Mouse (Mus musculus) heart, adult 2 months (tissue): Measurements from ENCODE around the gene Simc1. TPM values are rescaled to one million over a fixed set of nuclear protein-coding genes. Genes with fewer than 3 reads are reported as not detected.

ENCODE experiments used
- DNase-seq, 2 experiments: peaks; one replicate each; pipeline ENCODE4 v3.0.0; 2021
- H3K27ac ChIP-seq: fragments of 200-600 bp; 2 replicates; pipeline ENCODE4 v1.8.1; 2022
- H3K27me3 ChIP-seq: fragments of 200-500 bp; 2 replicates; pipeline ENCODE4 v1.6.1; 2012; ENCODE audit warnings: mild to moderate bottlenecking, low read length, inconsistent platforms, mixed read lengths; ENCODE audit not compliant: control insufficient read depth, insufficient read depth
- H3K36me3 ChIP-seq: fragments of 200-500 bp; 2 replicates; pipeline ENCODE4 v1.6.1; 2012; ENCODE audit warnings: low read length, inconsistent platforms; ENCODE audit not compliant: control insufficient read depth, insufficient read depth
- H3K4me1 ChIP-seq: fragments of 200-500 bp; 2 replicates; pipeline ENCODE4 v1.6.1; 2011; ENCODE audit warnings: low read length; ENCODE audit not compliant: control insufficient read depth, insufficient read depth
- H3K4me3 ChIP-seq: fragments of 200-600 bp; 2 replicates; pipeline ENCODE4 v1.8.1; 2022
- H3K79me2 ChIP-seq: fragments of 200-500 bp; replicated peaks from 2 replicates; pipeline ENCODE4 v1.6.1; 2012; ENCODE audit warnings: mild to moderate bottlenecking, inconsistent platforms, low read length, moderate library complexity, mixed read lengths; ENCODE audit not compliant: control insufficient read depth, insufficient read depth
- H3K9ac ChIP-seq: fragments of 200-500 bp; 2 replicates; pipeline ENCODE4 v1.6.1; 2012; ENCODE audit warnings: low read depth, mild to moderate bottlenecking, control low read depth, inconsistent platforms, low read length, mixed read lengths
- CTCF ChIP-seq: fragments of 200-600 bp; IDR thresholded peaks from 2 replicates; pipeline ENCODE4 v1.8.1; 2022; ENCODE audit warnings: antibody characterized with exemption, mild to moderate bottlenecking, moderate library complexity
- EP300 ChIP-seq: fragments of 200-500 bp; IDR thresholded peaks from 2 replicates; pipeline ENCODE4 v1.6.1; 2011; ENCODE audit warnings: low read depth, low read length, control low read depth; ENCODE audit not compliant: insufficient read depth
- POLR2A ChIP-seq: fragments of 200-500 bp; IDR thresholded peaks from 2 replicates; pipeline ENCODE4 v1.6.1; 2011; ENCODE audit warnings: mild to moderate bottlenecking, low read depth, low read length, control low read depth; ENCODE audit not compliant: insufficient read depth
- whole genome bisulfite sequencing: fragments of 180-500 bp; shearing (Covaris S2); methylation state at CpG from one replicate; pipeline ENCODE4 v1.1.7; 2018; 5-methylcytosine and 5-hydroxymethylcytosine counted together
- intact Hi-C: fragments of 180-260 bp; cut with DNase I; formaldehyde crosslinking; loops from one replicate; pipeline ENCODE4 v1.15.1; 2025
- polyA plus RNA-seq: library from polyadenylated mRNA; depleted of rRNA; stranded (reverse); fragments of >200 nt; gene quantifications from 2 replicates; pipeline ENCODE4 v1.2.3, GENCODE M21; 2012
- total RNA-seq, 2 experiments: library from RNA; stranded (reverse); gene quantifications; 2 replicates each; pipeline ENCODE4 v1.2.3; 2021

Simc1 gene
- total and polyA plus RNA-seq, 3 experiments, result 1.7 to 1.9 (median 1.7) TPM

DNA sequence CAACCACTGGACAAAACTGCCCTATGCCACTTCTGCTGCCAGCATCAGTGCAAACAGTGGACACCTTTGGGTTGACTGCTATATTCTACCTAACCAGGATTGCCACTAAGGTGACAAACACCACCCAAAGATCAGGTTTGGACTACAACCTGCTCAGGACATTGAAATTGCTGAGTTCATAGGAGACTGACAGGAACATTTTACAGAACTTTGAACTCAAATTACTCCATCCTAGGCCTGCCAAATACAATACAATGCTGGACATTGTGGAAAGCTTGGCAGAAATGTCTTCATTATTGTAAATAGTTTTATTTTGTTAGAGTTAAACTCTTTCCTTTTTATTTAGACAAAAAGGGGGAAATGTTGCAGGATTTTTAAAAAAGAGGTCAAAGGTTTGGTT is 17.6 kb downstream of the Simc1 start:
- Histone ChIP-seq H3K27ac (no peak overlapping the region), H3K27me3 (no peaks in the 10 kb centered on the region), H3K79me2 (no peaks in the 10 kb centered on the region), H3K9ac (no peak overlapping the region), H3K4me1 (no peaks in the 10 kb centered on the region), H3K36me3 (no peaks in the 10 kb centered on the region), H3K4me3 (no peak overlapping the region)
- intact Hi-C loops, result no loop called here
- no peak for DNase-seq
- TF ChIP-seq POLR2A (no peak), CTCF (no peak), EP300 (no peak)

DNA sequence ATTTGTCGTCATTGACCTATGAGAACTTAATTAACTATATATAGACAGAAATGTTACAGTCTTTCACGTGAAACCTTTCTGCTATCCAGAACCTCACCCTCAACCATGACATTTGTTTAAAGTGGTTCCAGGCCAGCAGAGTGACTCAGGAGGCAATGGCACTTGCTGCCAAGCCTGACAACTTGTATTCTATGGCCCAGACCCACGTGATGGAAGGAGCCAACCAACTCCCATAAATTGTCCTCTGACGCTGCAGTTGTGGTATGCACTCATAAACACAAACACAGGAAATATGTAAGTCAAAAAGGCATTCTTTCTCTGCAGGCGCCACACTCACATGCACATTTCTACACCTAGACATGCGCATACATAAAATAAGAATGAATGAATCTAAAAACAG is 23.6 kb downstream of the Simc1 start:
- no peak for DNase-seq
- H3K79me2 ChIP-seq, result no peaks in the 10 kb centered on the region
- 79% methylated on average over 6 of the region's 6 CpGs for WGBS
- H3K27me3 ChIP-seq, result no peaks in the 10 kb centered on the region
- no peak for TF ChIP-seq EP300
- TF ChIP-seq POLR2A, result no peak
- TF ChIP-seq CTCF, result no peak
- H3K4me3 ChIP-seq, result no peak overlapping the region
- intact Hi-C loops, result no loop called here
- no peaks in the 10 kb centered on the region for H3K4me1 ChIP-seq
- no peak overlapping the region for H3K27ac ChIP-seq
- H3K9ac ChIP-seq, result no peak overlapping the region
- H3K36me3 ChIP-seq, result no peaks in the 10 kb centered on the region

DNA sequence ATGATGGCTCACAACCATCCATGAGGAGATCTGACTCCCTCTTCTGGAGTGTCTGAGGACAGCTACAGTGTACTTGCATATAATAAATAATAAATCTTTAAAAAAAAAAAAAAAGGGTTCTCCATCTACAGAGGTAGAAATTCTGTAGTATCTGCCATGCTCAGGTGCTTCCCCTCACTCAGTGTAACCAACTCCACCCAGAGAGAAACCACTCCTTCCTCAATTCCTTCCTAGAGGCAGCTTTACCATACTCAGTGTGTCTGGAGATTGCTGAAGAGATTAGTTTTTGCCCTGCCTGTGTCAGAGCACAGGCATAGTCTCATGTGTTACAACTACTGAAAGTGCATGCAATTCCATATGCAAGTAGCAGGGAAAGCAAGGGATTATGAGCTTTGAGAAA is 28.6 kb downstream of the Simc1 start:
- intact Hi-C loops, result no loop called here
- no peaks in the 10 kb centered on the region for H3K36me3 ChIP-seq
- DNase-seq, result no peak

DNA sequence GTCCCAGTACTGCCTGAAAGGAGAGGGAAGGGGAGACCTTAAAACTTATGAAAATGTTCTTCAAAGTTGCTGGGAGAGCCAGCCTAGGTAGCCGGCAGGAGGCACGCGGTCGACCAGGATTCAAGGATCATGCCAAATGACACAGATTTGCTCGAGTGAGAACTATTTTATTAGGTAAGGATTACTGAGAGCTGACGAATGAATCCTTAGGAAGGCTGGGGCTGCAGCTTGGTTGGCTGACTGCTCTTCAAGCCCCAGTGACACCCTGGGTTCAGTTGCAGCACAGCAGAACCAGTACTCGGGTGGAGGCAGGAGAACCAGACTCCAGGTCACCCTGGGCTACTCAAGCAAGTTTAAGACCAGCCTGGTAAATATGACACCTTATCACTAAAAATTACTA is 44.5 kb downstream of the Simc1 start:
- no peaks in the 10 kb centered on the region for H3K27me3 ChIP-seq
- H3K4me1 ChIP-seq, result no peaks in the 10 kb centered on the region
- H3K9ac ChIP-seq, result no peak overlapping the region
- DNase-seq, result no peak
- no peak overlapping the region for H3K4me3 ChIP-seq
- no peaks in the 10 kb centered on the region for H3K79me2 ChIP-seq
- no peaks in the 10 kb centered on the region for H3K36me3 ChIP-seq
- WGBS, result 91% methylated on average over 7 of the region's 7 CpGs
- TF ChIP-seq POLR2A, result no peak
- TF ChIP-seq CTCF, result no peak
- no peak for TF ChIP-seq EP300
- intact Hi-C loops, result no loop called here
- H3K27ac ChIP-seq, result no peak overlapping the region

More for the DNA sequence above, 28.6 kb downstream of the Simc1 start:
- Histone ChIP-seq H3K4me3 (no peak overlapping the region), H3K27ac (no peak overlapping the region), H3K9ac (no peak overlapping the region), H3K79me2 (no peaks in the 10 kb centered on the region), H3K4me1 (no peaks in the 10 kb centered on the region), H3K27me3 (no peaks in the 10 kb centered on the region)
- TF ChIP-seq CTCF (no peak), POLR2A (no peak), EP300 (no peak)

- 93% methylated on average over 9 of the region's 9 CpGs for WGBS
- no peak overlapping the region for H3K9ac ChIP-seq
- peaks cover 3% of the 10 kb centered on the region; the same call in 1 of the 2 replicates for H3K4me1 ChIP-seq
- no peak overlapping the region for H3K4me3 ChIP-seq
- no peaks in the 10 kb centered on the region for H3K36me3 ChIP-seq
- no peak overlapping the region for H3K27ac ChIP-seq
- intact Hi-C loops, result no loop called here
- no peaks in the 10 kb centered on the region for H3K27me3 ChIP-seq
- DNase-seq, result no peak
- peaks cover 2% of the 10 kb centered on the region; the same call in 1 of the 2 replicates for H3K79me2 ChIP-seq
- TF ChIP-seq POLR2A (no peak), EP300 (no peak), CTCF (no peak)
Observed at GRCm38 (mm10) chr13:54556176-54556575, 52.6 kb downstream of the Simc1 start.

- intact Hi-C loops, result no loop called here
- DNase-seq, result peak in 1 of 2 experiments; percentile 65
- no peaks in the 10 kb centered on the region for H3K27me3 ChIP-seq
- H3K4me1 ChIP-seq, result peaks cover 3% of the 10 kb centered on the region; the same call in 1 of the 2 replicates
- H3K27ac ChIP-seq, result no peak overlapping the region
- H3K4me3 ChIP-seq, result no peak overlapping the region
- TF ChIP-seq CTCF (no peak), POLR2A (no peak), EP300 (no peak)
- no peaks in the 10 kb centered on the region for H3K36me3 ChIP-seq
- H3K79me2 ChIP-seq, result peaks cover 2% of the 10 kb centered on the region; the same call in 1 of the 2 replicates
- no peak overlapping the region; the same call in 1 of the 2 replicates for H3K9ac ChIP-seq
- WGBS, result 67% methylated on average over 3 of the region's 3 CpGs
Observed at GRCm38 (mm10) chr13:54556796-54557195, 53.2 kb downstream of the Simc1 start.
